Mouse (Mus musculus) embryo, embryonic 11.5 days (tissue): ENCODE measurements around the gene Gmpr.

Experiments
- DNase-seq: peaks from one replicate; pipeline ENCODE4 v3.0.0-alpha.2; 2012; ENCODE audit warnings: low read depth, low spot score

Gene Gmpr

DNA sequence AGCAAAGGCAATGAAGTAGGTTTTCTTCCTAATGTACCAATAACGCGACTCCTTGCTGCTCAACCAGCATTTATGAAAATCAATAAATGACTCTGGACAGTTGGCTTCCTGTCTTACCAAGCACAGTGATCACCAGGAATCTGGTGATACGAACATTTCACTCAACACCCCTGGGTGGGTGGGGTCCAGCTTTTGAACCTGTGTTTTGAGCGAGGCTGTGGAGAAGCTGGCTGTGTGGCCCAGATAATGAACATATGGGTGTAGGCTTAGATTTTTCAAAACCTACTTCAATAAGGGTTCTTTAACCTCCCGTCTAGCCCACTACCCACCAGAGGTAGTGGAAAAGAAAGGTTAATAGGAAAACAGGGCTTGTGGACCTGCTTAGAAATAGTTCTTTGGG is 4.5 kb upstream of the Gmpr start:
- no peak for DNase-seq

GRCm38 (mm10) chr13:45505546-45505945 is 1.7 kb upstream of the Gmpr start:
- DNase-seq, result no peak

DNA sequence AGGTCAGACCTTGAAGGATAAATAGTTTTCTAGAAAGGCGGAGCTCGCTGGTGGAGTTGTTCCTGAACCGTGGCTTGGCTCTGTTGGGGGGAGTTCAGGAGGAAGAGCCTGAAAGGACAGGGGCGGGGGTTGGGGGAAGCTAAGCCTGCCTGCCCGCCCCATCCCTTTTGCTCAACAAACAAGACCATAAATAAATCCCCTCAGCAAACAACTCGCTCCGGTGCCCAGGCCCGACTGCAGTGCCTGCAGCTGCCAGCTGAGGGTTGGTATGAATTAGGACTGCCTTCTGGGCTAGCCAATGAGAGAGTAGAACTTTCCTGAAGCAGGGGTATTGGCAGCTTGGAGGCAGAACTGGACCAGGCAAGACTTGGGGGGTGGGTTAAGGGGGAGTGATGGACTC is 1.3 kb downstream of the Gmpr start:
- no peak for DNase-seq

GRCm38 (mm10) chr13:45509366-45509765 is 2.1 kb downstream of the Gmpr start:
- DNase-seq, result no peak

DNA sequence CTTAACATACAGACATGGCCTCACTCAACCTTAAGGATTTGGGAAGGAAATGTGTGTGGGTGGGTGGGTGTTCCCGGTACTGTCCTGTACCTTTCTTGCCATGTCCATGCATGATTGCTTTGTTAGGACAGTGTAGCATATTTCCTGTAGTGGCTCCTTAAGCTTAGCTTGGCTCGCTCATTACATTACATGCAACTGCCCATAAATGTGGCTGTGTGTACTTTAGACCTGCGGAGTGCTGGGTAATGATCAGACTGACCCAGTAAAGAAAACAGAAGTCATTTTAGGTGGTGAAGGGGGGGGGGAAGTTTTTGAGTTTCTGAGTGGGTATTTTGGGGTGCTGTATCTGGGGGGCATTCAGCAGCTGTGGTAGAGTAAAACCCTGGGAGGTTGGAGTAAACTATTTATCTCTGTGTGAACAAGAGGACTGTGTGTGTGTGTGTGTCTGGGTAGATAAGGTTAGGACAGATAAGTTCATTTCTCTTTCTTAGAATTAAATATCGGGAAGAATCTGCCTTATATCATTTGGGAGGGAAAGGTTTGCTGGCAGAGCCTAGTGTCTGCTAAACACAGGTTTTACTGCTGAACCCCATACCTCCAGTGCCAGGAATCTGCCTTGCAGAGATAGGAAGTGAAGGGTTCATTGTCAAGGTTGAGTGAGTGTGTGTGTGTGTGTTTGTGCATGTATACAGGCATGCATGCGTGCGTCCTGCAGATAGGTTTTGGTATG is 4.6 kb downstream of the Gmpr start:
- DNase-seq, result no peak

DNA sequence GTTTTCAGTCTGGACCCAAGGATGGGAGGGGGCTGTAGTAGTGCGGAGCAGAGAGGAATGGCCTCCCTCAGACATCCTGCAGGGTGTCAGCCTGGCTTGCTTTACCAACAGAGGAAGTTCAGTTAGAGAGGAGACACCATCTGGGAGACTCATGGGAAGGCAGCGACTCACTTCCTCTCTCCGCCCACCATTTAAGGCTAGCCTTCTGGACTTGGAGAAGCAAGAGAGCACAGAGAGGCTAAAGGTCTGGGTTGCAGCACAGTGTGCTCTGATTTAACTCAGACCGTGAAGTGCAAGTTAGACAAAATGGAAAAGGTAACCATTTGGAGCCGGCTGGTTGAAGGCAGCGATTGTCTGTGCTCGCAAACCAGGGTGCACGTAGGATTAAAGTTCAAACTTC is 5.3 kb downstream of the Gmpr start:
- no peak for DNase-seq

- DNase-seq, result no peak
Measured at GRCm38 (mm10) chr13:45513009-45513984, 6.1 kb downstream of the Gmpr start.

DNA sequence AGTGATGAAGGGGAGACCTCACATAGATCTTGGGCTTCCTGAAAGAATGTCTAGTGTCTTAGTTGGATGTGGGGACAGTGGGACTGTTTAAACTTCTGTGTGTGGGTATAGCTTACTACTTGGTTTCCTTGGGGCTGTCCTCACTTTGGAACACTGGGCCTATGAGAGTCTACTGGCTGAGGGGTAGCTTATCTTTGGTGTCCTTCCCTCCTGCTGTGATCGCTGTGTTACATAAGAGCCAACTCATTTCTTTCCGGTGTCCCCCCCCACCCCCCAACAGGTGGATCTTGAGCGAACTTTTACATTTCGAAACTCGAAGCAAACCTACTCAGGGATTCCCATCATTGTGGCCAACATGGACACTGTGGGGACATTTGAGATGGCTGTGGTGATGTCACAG is 6.9 kb downstream of the Gmpr start:
- no peak for DNase-seq

GRCm38 (mm10) chr13:45514832-45515422 is 7.7 kb downstream of the Gmpr start:
- no peak for DNase-seq

GRCm38 (mm10) chr13:45516501-45517393 is 9.5 kb downstream of the Gmpr start:
- DNase-seq, result peak; percentile 34

DNA sequence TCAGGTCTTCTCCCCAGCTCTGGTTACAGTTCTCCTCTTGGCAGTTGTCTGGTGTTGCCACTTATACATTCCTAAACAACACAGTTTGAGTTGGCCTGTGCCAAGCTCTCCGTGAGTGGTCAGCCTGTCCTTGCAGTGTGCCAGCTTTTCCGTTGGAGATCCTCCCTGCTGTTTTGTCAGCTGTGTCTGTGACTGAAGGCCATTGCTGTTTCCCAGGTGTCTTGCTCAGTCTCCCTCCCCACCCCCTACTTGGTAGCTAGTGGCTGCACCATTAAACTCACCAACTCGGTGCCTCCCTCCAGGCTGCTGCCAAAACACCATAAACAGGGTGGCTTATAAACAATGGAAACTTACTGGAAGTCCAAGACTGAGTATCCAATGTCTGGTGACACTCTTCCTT is 17.1 kb downstream of the Gmpr start:
- no peak for DNase-seq

GRCm38 (mm10) chr13:45524791-45525435 is 17.7 kb downstream of the Gmpr start:
- no peak for DNase-seq

- DNase-seq, result no peak
Measured at GRCm38 (mm10) chr13:45526230-45526629, 19.0 kb downstream of the Gmpr start.

DNA sequence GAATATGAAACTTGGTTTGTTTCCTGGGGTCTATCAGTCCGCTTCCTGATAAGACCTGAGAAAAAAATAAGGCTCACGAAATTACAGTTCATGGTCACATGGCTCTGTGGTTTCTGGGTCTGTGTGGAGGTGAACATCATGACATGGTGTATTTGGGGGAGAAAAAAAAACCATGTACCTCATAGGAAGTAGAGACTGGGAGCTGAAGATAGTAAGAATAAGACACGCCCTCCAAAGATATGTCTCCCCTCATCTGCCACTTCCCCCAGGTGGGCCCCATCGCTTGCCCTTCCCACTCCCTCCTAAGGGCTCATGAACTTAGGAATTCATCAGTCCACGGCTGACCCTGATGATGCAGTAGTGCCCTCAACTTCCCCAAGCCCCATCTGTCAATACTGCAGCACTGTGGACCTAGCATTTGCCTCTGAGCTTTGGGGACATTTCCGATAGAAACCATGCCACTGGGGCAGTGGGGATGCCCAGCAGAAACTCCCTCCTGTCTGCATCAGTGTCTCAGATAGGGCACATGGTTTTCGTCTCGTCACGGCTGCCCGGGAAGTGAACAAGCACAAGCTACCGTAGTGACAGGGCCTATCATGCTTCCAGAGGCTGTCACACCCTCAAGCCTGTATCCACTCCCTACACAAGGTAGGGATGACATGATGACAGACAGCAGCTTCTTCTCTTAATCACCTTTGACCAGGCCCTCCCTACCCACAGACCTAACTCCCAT is 20.2 kb downstream of the Gmpr start:
- DNase-seq, result no peak

GRCm38 (mm10) chr13:45528787-45529186 is 21.5 kb downstream of the Gmpr start:
- no peak for DNase-seq

DNA sequence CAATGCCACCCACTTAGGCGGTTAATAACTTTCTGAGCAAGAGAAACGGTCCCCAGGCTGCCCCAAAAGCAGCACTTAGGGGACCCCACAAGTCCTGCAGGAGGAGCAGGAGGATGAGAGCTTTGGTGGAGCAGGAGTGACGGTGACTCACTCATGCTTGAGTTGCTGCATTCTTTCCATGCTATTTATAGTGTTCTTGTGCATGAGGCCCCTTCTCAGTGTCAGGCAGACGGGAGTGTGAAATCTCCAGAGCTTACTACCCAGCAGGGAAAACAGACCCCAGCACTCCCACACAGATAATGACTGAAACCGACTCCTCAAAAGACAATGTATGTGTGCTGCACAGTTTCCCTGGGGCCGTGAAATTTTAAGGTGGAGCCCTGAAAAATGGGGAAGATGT is 23.5 kb downstream of the Gmpr start:
- no peak for DNase-seq

- DNase-seq, result no peak
Measured at GRCm38 (mm10) chr13:45535731-45536453, 28.6 kb downstream of the Gmpr start.

- DNase-seq, result no peak
Measured at GRCm38 (mm10) chr13:45537110-45537509, 29.9 kb downstream of the Gmpr start.

GRCm38 (mm10) chr13:45538091-45538490 is 30.8 kb downstream of the Gmpr start:
- DNase-seq, result no peak
